Mouse (Mus musculus): ENCODE results near the gene Cbl.
A peak's percentile ranks its signal among the peaks of the same experiment; 100 is the strongest.

The Cbl gene

DNA sequence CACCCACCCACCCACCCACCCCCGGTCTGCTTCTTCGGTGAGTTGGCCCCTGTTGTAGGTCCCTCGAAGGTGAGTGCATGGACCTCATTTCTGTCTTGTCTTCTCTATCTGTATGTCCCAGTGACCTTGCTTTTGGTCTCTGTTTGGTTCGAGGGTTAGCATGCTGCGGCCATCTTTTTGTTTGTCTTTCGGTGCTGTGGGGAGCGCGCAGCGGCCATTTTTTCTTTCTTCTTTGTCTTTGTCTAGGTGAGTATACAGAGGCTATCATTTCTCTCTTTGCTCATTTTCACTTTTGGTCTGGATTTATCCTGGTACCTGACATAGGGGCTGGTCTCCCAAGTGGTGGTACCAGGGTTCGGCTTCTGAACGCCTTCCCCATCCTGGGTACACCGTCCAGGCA, 55.0 kb downstream of the Cbl start:
- no peak for DNase-seq

DNA sequence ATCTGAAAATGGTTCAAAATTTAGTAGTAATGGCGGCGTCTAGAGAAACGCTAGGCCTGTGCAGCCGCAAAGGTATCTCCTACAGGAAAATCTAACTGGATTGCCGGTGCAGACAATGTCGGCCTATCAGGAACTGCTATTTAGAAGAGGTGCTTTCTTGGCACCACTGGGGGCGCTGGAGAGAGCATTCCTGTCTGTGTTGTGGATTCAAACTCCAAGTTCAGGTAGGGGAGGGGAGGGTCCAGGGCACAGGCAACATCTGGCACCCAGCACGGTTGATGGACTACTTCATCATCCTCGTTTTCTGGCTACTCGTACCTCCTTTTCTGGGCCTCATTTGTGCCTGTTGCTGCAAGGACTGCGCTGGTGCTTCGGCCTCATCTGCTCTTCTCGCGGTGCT, 55.5 kb downstream of the Cbl start:
- DNase-seq = peak; percentile 34 to 57

DNA sequence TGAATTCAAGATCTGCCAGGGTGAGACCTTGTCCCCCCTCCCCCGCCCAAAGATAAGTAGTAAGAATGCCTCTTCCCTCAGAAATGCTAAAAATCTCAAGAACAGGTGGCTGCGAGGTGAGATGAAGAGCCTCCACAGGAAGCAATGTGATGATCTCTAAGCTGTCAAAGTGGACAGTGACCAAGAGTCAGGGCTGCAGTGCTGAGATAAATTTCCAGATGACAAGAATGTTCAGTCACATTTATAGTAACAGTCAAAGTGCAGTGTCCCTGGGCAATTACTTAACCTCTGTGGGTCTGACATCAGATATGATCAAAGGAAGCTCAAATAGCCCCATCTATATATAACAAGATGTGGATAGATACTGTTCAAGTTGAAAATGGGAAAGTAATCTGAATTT, 56.4 kb downstream of the Cbl start:
- DNase-seq = no peak

DNA sequence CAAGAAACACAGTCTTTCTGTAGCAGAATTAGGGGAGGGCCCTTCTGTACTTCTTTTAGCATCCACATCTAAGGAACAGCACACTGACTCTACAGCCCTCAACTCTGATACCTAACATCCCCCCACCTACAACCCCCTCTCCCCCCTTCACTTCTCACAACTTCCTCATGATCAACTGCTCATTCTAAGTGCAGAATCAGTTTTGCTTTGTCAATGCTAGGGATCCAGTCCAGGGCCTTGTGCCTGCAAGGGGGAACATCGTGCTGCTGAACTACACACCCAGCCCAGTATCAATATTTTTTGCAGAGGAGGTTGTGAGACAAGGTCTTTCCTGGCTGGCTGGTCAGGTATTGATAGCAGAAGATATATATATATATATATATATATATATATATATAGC, 57.9 kb downstream of the Cbl start:
- DNase-seq = no peak

DNA sequence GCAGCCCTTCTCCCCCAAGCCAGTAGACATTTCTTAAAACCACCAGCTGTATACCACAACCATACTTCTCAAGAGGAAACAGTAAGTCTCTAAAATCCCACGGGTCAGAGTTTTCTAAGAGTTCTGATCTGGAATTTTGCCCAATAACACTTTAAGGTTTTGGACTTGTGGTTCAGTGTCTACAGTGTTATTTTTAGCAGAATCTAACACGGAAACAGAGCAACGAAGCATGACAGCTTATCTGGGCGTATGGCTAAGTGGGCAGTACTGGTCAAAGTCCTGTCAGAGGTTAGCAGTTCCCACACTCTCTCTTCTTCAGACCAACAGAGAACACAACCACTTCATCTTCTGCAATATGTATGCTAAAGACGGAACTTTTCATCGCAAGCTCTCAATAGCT, 58.3 kb downstream of the Cbl start:
- no peak for DNase-seq

DNA sequence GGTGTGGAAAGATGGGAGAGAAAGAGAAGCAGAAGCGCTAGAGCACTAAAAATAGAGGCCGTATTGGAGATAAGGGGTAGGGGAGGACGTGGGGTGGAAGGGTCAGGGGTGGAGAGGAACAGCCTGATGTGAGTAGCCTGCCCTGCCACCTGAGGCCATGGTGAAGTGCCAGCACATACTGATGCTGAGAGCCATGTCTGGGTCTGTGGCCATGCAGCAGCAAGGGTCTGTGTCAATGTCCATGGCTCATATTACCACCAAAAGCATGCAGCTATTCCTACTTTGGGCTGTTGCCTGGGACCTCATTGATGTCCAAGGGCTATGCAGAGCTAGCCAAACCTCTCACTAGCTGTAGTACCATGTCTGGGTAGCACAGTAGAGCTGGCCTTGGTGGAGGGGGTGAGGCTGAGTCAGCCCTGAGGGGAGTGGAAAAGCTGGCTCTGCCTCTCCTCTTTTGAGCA, 63.1 kb downstream of the Cbl start:
- DNase-seq = no peak

DNA sequence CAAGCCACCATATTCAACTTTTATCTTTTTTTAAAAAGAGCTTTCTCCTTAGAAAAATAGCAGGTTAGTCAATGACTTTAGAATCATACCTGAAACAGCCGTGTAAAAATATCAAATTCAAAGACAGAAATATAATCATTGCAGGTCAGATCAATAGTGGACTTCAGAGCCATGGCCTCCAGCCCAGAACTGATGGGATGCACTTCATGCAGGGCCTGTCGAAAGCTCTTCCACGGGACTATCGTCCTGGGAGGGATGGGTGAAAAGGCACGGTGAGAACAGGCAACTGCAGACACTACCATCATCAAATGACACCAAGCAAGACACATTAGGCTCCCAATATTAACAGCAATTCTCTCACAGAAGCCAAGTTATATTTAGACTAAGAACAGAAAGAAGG, 64.9 kb downstream of the Cbl start:
- DNase-seq = no peak

DNA sequence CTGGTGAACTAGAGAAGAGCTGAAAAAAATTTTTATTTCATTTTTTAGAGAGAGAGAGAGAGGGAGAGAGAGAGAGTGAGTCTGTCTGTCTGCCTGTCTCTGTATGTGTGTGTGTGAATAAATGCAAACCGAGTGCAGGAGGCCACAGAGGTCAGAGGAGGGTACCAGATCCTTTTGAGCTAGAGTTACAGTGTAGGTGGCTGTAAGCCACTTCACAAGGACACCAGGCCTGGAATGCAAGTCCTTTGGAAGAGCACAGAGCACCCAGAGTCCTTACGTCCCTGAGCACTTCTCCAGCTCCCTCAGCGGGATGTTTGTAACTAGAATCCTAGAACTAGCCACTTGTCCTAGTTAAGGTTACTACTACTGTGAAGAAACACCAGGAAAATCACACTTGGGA, 74.0 kb downstream of the Cbl start:
- DNase-seq = no peak

DNA sequence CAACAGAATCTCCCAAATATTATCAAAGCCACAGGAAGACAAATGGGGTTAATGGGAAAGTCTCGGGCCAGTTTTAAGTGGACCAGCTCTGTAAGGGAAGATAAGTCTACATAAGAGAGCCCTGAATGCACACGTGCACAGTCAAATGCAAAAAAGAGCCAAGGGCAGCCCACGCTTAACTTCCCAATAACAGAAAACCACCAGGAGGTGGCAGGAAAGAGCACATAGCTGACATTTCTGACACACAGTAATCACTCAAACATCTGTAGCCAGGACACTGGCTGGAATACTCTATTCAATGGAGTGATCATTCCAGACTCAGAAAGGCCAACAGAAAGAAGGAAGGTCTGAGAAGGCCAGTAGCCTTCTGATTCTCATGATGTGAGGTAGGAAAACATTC, 86.6 kb downstream of the Cbl start:
- DNase-seq = peak in 1 of 2 experiments; percentile 24

DNA sequence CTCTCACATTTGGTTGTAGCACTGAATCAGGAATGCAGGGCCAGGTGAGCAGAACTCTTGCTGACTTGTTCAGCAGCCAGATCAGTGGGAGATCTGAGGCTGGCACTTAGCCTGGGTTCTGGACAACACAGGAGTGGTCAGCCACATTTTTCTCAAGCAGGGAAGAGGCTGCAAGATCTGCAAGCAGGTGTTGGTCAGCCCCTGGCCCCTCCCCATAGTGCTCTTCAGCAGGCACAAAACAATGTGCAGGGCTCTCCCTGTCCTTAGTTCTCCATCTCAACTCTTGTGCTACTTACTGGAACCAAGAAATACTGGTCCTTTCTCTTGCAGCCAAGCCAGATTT, 89.2 kb downstream of the Cbl start:
- peak; percentile 81 to 83 for DNase-seq

DNA sequence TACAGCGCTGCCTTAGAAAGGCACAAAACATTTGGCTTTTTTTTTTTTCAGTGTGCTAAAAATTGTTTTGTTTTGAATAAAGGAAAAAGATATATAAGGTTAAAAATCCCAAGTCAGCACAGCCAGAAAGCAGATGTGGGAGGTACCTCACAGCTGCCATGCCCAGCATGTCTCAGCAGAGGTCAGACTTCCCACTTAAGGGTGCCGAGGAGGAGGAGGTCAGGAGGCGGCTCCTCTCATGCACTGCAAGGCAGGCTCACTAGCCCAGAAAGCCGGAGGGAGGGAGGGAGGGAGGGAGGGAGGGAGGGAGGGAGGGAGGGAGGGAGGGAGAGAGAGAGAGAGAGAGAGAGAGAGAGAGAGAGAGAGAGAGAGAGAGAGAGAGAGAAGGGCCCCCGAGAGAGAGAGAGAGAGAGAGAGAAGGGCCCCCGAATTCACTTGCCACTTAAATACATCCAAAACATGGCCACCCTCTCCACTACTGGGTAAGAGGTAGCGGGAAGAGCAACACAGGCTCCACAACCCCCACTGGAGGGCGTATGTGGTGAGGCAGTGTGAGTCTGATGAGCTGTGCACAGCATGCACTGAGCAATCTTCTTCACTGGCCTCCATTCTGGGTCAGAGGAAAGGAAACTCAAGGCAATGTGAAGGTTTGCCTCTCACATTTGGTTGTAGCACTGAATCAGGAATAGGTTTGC, 89.7 kb downstream of the Cbl start:
- DNase-seq = peak in 1 of 2 experiments; percentile 74

DNA sequence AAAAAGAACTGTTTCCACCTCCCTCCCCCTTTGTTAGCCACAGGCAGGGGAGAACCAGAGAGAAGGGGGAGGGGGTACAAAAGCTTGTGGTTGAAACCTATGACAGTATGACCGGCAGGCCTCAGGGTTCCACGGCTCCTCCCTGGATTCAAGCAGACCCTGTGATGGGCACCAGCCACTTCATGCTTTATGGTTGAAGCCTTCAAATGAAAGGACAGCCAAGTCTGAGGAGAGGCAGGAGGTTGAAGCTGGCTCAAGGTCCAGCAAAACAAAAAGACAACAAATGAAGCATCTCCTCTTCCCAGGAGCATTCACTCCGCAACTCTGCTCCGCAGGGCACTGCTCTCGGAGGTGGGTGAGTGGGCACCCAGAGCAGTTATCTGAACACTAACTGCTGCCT, 90.4 kb downstream of the Cbl start:
- peak in 1 of 2 experiments; percentile 9 for DNase-seq

DNA sequence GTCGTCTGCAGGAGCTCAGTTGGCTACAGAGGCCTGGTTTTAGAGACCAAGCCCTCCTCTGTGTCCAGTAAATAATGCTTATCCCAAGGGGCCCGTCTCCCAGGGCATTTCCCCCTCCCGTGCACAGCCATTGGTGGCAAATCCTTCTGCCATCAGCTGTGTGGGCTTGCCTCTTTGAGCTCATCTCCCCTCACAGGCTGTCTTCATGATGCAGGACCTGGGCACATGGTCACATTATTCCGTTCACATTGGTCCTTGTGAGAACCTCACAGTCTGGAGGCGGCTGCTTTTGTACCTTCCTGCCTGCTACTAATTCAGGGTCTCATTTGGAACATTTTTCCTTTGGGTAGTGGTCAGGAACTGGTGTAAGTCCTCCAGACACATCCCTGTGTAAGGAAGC, 91.9 kb downstream of the Cbl start:
- no peak for DNase-seq

DNA sequence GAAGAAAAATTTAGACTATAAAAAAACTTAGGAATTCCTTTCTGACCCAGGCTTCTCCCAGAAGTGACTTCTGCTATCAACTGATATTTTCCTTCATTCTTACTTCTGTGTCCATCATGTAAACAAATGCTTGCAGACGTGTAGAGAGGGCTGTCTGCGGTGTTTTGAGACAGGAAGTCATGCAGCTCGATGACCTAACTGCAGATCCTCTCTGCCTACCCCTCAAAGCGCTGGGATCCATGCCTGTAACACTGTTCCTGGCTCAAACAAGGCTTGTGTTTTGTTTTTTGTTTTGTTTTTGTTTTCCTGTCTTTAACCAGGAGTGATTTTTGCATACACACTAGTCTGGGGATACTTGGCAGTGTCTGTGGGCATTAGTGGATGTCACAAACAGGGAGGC, 96.0 kb downstream of the Cbl start:
- DNase-seq = no peak

DNA sequence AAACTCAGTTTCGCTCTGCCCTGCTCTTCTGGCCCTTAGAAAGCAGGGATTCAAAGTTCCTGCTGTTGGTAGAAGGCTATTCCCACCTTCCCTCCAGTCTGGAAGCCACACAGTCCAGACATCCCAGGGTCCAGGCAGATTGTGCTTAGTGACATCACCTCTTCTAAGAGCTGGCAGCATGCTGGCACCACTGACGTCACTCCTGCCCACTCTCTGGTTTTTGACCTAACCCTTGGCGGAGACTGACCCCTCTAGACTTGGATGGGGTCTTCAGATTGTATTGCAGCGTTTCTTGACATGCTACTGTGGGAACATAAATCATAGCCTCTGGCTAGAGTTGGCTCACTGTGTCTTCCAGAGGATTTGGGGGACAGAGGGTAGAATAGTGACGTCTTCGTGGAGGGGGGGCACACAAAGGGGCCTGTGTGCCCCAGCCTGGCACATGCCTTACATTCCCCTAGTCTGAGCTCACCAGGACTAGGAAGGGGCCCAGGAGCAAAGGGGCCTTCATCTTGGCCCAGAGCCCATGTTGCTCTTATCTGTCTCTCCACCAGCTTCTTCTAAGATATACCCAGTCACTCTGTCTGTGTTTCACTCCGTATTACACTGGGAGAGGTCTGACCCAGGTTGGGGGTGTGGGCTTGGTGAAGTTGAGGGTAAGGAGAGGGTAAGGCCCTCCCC, 98.0 kb downstream of the Cbl start:
- peak; percentile 65 to 66 for DNase-seq

DNA sequence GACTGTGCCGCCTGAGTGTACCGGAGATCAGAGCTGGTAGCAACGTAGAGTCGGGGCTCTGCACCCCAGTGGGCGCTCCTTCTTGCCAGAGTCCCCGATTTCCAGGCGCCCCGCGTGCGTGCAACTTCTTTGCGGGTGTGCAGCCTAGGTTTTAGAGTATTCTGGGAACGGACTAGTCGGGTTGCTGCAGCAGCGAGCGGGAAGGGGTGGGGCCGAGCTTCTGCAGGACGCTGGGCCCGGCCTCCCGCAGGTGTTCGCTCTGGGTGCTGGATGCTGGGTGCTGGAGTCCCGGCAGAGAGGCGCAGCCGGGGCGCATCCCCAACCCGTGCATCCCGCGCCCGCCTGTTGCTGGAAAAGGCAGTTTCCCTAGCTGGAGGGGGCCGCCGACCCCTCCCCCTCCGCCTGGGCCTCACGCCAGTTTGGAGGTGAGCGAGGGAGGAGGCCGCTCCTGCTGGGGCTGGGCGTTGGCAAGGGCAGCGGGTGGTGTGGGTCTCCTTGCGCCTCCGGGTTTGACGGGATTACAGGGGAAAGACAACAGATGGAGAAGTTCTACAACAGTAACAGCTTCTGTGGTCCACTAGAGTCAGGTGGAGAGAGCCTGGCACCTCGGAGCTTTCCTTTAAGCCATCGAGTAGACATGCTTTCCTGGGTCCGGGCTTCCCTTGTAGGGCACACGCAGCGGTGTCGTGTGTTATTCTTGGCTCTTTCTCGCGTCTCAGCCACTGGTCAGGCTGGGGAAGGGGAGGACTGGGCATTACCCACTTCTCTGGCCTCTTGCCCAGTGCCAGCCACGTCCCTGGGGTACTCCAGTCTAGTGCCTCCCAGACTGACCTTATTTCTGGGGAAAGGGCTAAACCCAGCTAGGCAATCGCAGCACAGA, 98.8 kb downstream of the Cbl start:
- peak; percentile 79 to 84 for DNase-seq

DNA sequence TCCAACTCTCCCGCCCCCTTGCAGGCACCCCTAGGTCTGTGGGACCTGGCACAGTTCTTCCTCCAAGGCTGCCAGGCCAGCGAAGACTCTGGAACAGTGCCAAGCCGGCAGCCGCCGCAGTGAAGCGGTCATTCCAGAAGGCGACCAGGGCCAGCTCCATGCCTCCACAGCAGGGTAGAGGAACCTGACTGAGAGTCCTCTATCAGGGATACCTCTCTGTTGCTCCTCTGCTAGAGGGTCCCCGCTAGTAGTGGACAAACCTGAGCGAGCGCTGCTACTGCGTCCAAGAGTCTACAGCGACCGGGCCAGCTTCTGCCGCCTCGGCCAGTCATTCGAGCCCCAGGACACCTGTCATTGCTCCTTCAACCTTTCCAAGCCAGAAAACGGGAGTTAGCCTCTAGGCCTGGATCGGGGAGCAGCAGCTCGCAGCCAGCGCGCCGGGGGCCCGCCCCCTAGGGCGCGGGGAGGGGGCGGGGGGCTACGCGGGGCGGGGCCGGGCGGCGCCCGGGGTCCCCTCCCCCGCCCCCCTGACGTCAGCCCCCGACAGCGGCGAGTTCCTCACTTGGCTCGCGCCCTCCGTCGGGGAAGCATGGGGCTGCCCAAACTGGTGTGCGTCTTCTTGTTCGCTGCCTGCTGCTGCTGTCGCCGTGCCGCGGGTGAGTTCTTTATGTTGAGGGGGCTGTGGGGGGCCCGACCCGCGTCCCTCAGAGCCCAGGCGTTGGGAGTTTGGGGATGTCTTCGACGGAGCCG, 99.6 kb downstream of the Cbl start, which contains the start of gene Mcam:
Mcam (plus strand) TSS at position 369 of the 750 bp plus-strand sequence.
- peak; percentile 91 to 92 for DNase-seq

DNA sequence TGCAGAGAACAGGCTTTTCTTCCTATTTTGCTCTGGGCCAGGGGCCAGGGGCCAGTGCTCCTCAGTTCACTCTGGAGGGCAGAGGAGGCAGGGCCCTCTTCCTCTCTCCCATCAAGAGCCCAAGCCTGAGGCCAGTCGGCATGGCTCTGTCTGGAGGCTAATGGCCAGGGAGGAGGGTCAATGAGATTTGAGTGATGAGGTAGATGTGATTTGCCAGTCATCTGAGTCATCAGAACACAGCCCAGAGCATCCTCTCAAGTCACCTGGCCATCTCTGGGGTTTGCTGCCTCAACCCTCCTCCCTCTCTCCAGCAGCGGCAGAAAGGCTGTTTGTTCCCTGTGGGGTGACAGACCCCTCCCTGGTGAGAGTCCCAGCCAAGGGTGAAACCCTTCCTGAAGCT, 100.6 kb downstream of the Cbl start:
- DNase-seq = peak; percentile 48 to 49

DNA sequence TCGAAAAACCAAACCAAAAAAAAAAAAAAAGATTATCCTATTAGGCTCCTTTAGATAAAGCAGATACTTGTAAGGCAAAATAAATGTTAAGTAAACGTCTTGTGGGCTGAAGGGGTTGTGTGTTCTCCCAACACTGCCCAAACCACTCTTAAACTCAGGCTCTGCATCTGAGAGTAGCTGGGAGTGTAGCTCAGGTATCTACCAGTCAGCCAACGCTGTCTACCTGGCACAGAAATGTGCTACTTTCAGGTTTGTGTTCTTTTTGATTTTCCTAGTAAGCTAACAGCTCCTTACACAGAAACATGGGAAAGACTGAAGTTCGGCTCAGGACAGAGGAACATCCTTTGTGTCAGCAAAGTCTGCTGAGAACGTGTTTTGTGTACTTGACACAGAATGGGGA, 101.6 kb downstream of the Cbl start:
- no peak for DNase-seq

DNA sequence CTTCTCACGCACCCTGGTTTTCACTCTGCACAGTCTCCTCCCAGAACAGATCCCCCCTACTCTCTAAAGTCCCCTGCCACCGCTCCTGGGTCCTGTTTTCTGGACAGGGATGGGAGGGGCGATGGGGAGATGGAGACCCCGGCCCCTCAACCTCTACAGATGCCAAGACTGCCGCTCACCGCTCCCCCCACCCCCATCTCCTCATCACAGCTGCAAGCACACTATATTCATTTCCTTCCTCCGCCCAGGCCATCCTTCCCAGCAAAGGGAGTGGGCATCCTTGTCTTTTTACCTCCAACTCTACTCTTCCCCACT, 102.6 kb downstream of the Cbl start:
- DNase-seq = no peak

DNA sequence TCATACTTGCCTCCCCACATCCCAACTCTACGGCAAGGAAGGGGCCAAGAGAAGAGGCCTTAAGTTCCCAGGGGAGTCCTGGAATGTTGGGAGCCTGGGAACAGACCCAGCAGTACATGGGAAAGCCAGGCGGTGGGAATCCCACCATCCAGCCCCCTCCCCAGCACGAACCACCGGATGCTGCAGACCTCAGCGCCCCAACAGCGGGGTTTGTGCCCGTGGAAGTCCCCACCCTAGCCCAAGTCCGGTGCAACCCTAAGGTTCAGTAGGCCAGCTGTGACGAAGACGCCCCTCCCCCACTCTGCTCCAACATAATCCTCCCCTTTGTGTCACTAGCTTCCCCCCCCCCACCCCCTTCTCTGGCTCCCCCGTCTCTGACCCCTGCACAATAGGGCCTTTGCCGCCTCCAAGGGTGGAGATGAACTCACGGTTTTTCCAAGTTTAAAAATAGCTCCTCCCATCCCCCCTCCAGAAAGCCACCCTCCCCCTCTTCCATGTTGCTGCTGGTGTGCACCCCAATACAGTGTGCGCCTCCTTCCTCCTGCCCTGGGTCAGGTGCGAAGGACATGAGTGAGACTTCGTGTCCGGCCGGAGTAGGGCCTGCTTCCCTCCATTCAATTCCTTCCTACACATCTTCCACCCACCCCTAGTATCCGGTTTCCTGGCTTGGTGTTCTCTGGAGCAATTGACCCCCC, 103.1 kb downstream of the Cbl start:
- DNase-seq = no peak

DNA sequence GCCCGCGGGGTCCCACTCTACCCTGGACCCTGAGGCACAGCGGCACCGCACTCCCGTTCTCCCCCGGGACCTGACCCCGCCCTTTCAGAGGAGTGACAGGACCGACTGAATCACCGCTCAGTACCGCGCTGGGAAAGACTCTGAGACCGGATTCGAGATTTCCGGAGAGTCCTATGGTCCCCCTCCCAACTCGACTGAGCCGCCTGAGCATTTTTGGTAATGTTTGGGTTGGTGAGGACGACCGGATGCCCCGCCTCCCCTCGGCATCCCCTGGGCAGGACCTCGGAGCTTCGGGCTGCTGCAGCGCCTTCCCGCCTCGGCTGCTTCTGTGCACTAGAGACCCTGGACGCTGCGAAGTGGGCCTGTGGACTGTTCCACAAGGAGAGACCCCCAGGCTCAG, 103.8 kb downstream of the Cbl start:
- peak; percentile 52 to 57 for DNase-seq
